In the genomic region with DNA sequence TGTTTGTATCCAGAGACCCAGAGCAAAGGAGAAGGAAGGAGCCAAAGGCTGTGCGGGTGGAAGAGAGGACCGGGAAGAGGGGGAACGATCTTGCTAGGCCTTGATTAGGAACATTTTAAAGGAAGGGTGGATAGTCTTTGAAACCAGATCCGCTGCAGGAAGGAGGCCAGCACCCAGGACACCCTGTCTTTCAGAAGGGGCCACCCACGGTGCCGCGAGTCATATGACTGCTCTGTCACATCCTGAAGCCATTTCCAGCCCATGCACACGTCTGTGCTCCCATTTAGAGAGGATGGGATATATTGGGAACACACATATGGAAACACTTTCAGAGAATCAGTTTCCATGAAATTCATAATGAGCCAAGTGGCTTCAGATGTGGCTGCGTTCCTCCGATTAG, we compare ENCODE assay signal across 8 mouse cellular contexts.
DNase-seq lines count a peak whose midpoint lies in the region; ATAC-seq and TF ChIP-seq lines count a peak whose summit lies in the region.

No protein-coding gene starts in this region.

- no peak for DNase-seq in intestine, embryonic 14.5 days (ENCODE audit: low spot score)
- peak; percentile 34 to 46 for DNase-seq in kidney, postnatal 36 days
- peak; percentile 77 for DNase-seq in lung, postnatal 10 days
- peak; percentile 24 for DNase-seq in urinary bladder, postnatal 25 days (ENCODE audit: low spot score)
- DNase-seq in midbrain, embryonic 10.5 days (ENCODE audit: low spot score): no peak

- H3K27me3 ChIP-seq in intestine, embryonic 14.5 days (replicated peaks; ENCODE audit: control insufficient read depth, insufficient read depth, low read length): 0 out of 2 replicates have a peak, but pooled peaks cover 2% of the 10 kb centered on the region
- H3K27me3 ChIP-seq in intestine, postnatal 0 days (replicated peaks; ENCODE audit: control insufficient read depth, insufficient read depth, low read length): no peaks in the 10 kb centered on the region; the same call in 1 of the 2 replicates
- no peaks in the 10 kb centered on the region for H3K27me3 ChIP-seq in embryonic facial prominence, embryonic 15.5 days
- H3K27me3 ChIP-seq in heart, embryonic 13.5 days (replicated peaks): peaks cover 4% of the 10 kb centered on the region; the same call in 1 of the 2 replicates
- no peaks in the 10 kb centered on the region for H3K27me3 ChIP-seq in midbrain, embryonic 10.5 days (ENCODE audit: low read depth, poor library complexity, severe bottlenecking)

- no peak overlapping the region for H3K4me2 ChIP-seq in intestine, embryonic 14.5 days (ENCODE audit: low read length)
- no peak overlapping the region for H3K4me2 ChIP-seq in intestine, postnatal 0 days (replicated peaks; ENCODE audit: low read depth)
- H3K4me2 ChIP-seq in embryonic facial prominence, embryonic 15.5 days (replicated peaks): peak overlapping the region; percentile 44
- peak overlapping the region; percentile 31 for H3K4me2 ChIP-seq in heart, embryonic 13.5 days

- no peak overlapping the region for H3K4me3 ChIP-seq in intestine, embryonic 14.5 days (ENCODE audit: low read depth, low read length)
- H3K4me3 ChIP-seq in intestine, postnatal 0 days (ENCODE audit: low read depth, low read length): no peak overlapping the region
- peak overlapping the region; percentile 24 for H3K4me3 ChIP-seq in embryonic facial prominence, embryonic 15.5 days (replicated peaks)
- no peak overlapping the region for H3K4me3 ChIP-seq in heart, embryonic 13.5 days
- H3K4me3 ChIP-seq in midbrain, embryonic 10.5 days: no peak overlapping the region

- no peaks in the 10 kb centered on the region for H3K9me3 ChIP-seq in intestine, embryonic 14.5 days (ENCODE audit: control insufficient read depth, low read length)
- no peaks in the 10 kb centered on the region for H3K9me3 ChIP-seq in intestine, postnatal 0 days (ENCODE audit: control insufficient read depth)
- H3K9me3 ChIP-seq in embryonic facial prominence, embryonic 15.5 days (replicated peaks): no peaks in the 10 kb centered on the region
- H3K9me3 ChIP-seq in heart, embryonic 13.5 days: no peaks in the 10 kb centered on the region
- H3K9me3 ChIP-seq in midbrain, embryonic 10.5 days (replicated peaks): no peaks in the 10 kb centered on the region; the same call in 1 of the 2 replicates

- 38% methylated on average over 10 of the region's 10 CpGs for WGBS in intestine, embryonic 14.5 days
- WGBS in intestine, postnatal 0 days: 54% methylated on average over 10 of the region's 10 CpGs
- WGBS in embryonic facial prominence, embryonic 15.5 days: 16% methylated on average over 10 of the region's 10 CpGs
- WGBS in heart, embryonic 13.5 days: 45% methylated on average over 10 of the region's 10 CpGs
- WGBS in midbrain, embryonic 10.5 days: 63% methylated on average over 10 of the region's 10 CpGs

- H3K9ac ChIP-seq in intestine, embryonic 14.5 days (ENCODE audit: low read length): no peak overlapping the region
- no peak overlapping the region for H3K9ac ChIP-seq in intestine, postnatal 0 days (ENCODE audit: low read depth, low read length)
- no peak overlapping the region for H3K9ac ChIP-seq in embryonic facial prominence, embryonic 15.5 days
- H3K9ac ChIP-seq in heart, embryonic 13.5 days: no peak overlapping the region

- no peaks in the 10 kb centered on the region for H3K36me3 ChIP-seq in intestine, embryonic 14.5 days (ENCODE audit: control insufficient read depth, insufficient read depth, low read length)
- H3K36me3 ChIP-seq in intestine, postnatal 0 days (ENCODE audit: control insufficient read depth, insufficient read depth): no peaks in the 10 kb centered on the region
- H3K36me3 ChIP-seq in embryonic facial prominence, embryonic 15.5 days: no peaks in the 10 kb centered on the region
- no peaks in the 10 kb centered on the region for H3K36me3 ChIP-seq in heart, embryonic 13.5 days
- no peaks in the 10 kb centered on the region for H3K36me3 ChIP-seq in midbrain, embryonic 10.5 days

- H3K27ac ChIP-seq in intestine, embryonic 14.5 days (ENCODE audit: low read depth): 0 out of 2 replicates have a peak overlapping the region, but pooled peaks have one; percentile 57
- H3K27ac ChIP-seq in intestine, postnatal 0 days (ENCODE audit: low read depth, low read length): no peak overlapping the region
- peak overlapping the region; percentile 81 for H3K27ac ChIP-seq in embryonic facial prominence, embryonic 15.5 days (replicated peaks)
- no peak overlapping the region for H3K27ac ChIP-seq in heart, embryonic 13.5 days (replicated peaks)
- no peak overlapping the region for H3K27ac ChIP-seq in midbrain, embryonic 10.5 days (replicated peaks)

- TF ChIP-seq CTCF in intestine, postnatal 0 days (IDR thresholded peaks at IDR 0.05; ENCODE audit: low read depth): no peak

- no peak for ATAC-seq in intestine, embryonic 14.5 days (replicated peaks; ENCODE audit: low FRiP score, low TSS enrichment, low read depth)
- ATAC-seq in intestine, postnatal 0 days: no peak
- ATAC-seq in embryonic facial prominence, embryonic 15.5 days (ENCODE audit: insufficient number of reproducible peaks, low FRiP score, low TSS enrichment, low read depth): peak; percentile 86
- ATAC-seq in heart, embryonic 13.5 days (ENCODE audit: extremely low read depth, insufficient number of reproducible peaks, low FRiP score, low TSS enrichment): no peak

- H3K4me1 ChIP-seq in intestine, embryonic 14.5 days (replicated peaks; ENCODE audit: control insufficient read depth, insufficient read depth, low read length): 0 out of 2 replicates have a peak, but pooled peaks cover 3% of the 10 kb centered on the region
- H3K4me1 ChIP-seq in intestine, postnatal 0 days (replicated peaks; ENCODE audit: control insufficient read depth, insufficient read depth, low read length): no peaks in the 10 kb centered on the region
- H3K4me1 ChIP-seq in embryonic facial prominence, embryonic 15.5 days: peaks cover 35% of the 10 kb centered on the region
- peaks cover 4% of the 10 kb centered on the region; the same call in 1 of the 2 replicates for H3K4me1 ChIP-seq in heart, embryonic 13.5 days
- peaks cover 10% of the 10 kb centered on the region for H3K4me1 ChIP-seq in midbrain, embryonic 10.5 days

Comparison
In these comparisons a context has a peak if more than half of its experiments do, and no peak if none do; other contexts are left out.
1. H3K27ac ChIP-seq: peak in intestine, embryonic 14.5 days (single experiment) and embryonic facial prominence, embryonic 15.5 days (single experiment); none in intestine, postnatal 0 days (single experiment), heart, embryonic 13.5 days (single experiment) and midbrain, embryonic 10.5 days (single experiment).
2. DNase-seq: peak in kidney, postnatal 36 days (2 of 2), lung, postnatal 10 days (single experiment) and urinary bladder, postnatal 25 days (single experiment); none in intestine, embryonic 14.5 days (single experiment) and midbrain, embryonic 10.5 days (single experiment).
3. H3K4me2 ChIP-seq: peak in embryonic facial prominence, embryonic 15.5 days (single experiment) and heart, embryonic 13.5 days (single experiment); none in intestine, embryonic 14.5 days (single experiment) and intestine, postnatal 0 days (single experiment).